Mouse (Mus musculus) colon, adult 2 months (tissue): ENCODE results near the gene Sct. TPM values are rescaled to one million over a fixed set of nuclear protein-coding genes. Genes with fewer than 3 reads are reported as not detected.

Experiments used
- polyA plus RNA-seq: library from polyadenylated mRNA; depleted of rRNA; stranded (reverse); fragments of >200 nt; gene quantifications from 2 replicates; pipeline ENCODE4 v1.2.3, GENCODE M21; 2012; rRNA removed

The Sct gene
- 105 and 193 TPM in 2 replicates for polyA plus RNA-seq

GRCm38 (mm10) chr7:141278766-141279590, at the start of gene Sct:
Gene Sct (minus strand): TSS chr7:141279133.

GRCm38 (mm10) chr7:141327469-141328372, 48.8 kb upstream of the Sct start, which contains the start of the genes Deaf1 and Tmem80:
Gene Deaf1 (minus strand): TSS chr7:141327690.
Gene Tmem80 (plus strand): TSS chr7:141327739.

GRCm38 (mm10) chr7:141291921-141292582, 13.1 kb upstream of the Sct start, which contains the start of gene Drd4:
Gene Drd4 (plus strand): TSS chr7:141292006.

GRCm38 (mm10) chr7:141276546-141276945, 2.4 kb downstream of the Sct start, which contains the start of gene Cdhr5:
Gene Cdhr5 (minus strand): TSS chr7:141276786.

GRCm38 (mm10) chr7:141265739-141266561, 13.0 kb downstream of the Sct start, which contains the start of gene Irf7:
Gene Irf7 (minus strand): TSS chr7:141266481.

Other genes with a start within 250 kb of the Sct start
- gene B4galnt4, start 218.0 kb downstream of the Sct start, polyA plus RNA-seq, result 3.7 and 5.0 TPM in 2 replicates
- 141 and 148 TPM in 2 replicates for gene Pkp3, start 200.9 kb downstream of the Sct start, polyA plus RNA-seq
- 41.9 and 54.5 TPM in 2 replicates for gene Sigirr, start 178.6 kb downstream of the Sct start, polyA plus RNA-seq
- 60.4 and 80.5 TPM in 2 replicates for gene Ano9, start 161.3 kb downstream of the Sct start, polyA plus RNA-seq
- 29.2 and 32.7 TPM in 2 replicates for gene Ptdss2, start 156.8 kb downstream of the Sct start, polyA plus RNA-seq
- 140 and 158 TPM in 2 replicates for gene Rnh1, start 106.3 kb downstream of the Sct start, polyA plus RNA-seq
- gene Hras, start 85.1 kb downstream of the Sct start, polyA plus RNA-seq, result 86.0 and 86.1 TPM in 2 replicates
- 11.4 and 11.6 TPM in 2 replicates for gene Lrrc56, start 85.0 kb downstream of the Sct start, polyA plus RNA-seq
- gene Lmntd2, start 65.1 kb downstream of the Sct start, polyA plus RNA-seq, result 11.8 and 12.9 TPM in 2 replicates
- gene Rassf7, start 63.3 kb downstream of the Sct start, polyA plus RNA-seq, result 224 and 235 TPM in 2 replicates
- gene Phrf1, start 50.3 kb downstream of the Sct start, polyA plus RNA-seq, result 20.1 and 28.0 TPM in 2 replicates
- 200 and 285 TPM in 2 replicates for gene Irf7, start 12.7 kb downstream of the Sct start, polyA plus RNA-seq
- 405 and 478 TPM in 2 replicates for gene Cdhr5, start 2.3 kb downstream of the Sct start, polyA plus RNA-seq
- gene Drd4, start 12.9 kb upstream of the Sct start, polyA plus RNA-seq, result 0.13 and 0.29 TPM in 2 replicates
- 21.1 and 26.0 TPM in 2 replicates for gene Deaf1, start 48.6 kb upstream of the Sct start, polyA plus RNA-seq
- 22.3 and 31.1 TPM in 2 replicates for gene Tmem80, start 48.6 kb upstream of the Sct start, polyA plus RNA-seq
- gene Eps8l2, start 59.7 kb upstream of the Sct start, polyA plus RNA-seq, result 257 and 334 TPM in 2 replicates
- gene Taldo1, start 113.1 kb upstream of the Sct start, polyA plus RNA-seq, result 262 and 282 TPM in 2 replicates
- gene Gatd1, start 135.0 kb upstream of the Sct start, polyA plus RNA-seq, result 61.5 and 75.6 TPM in 2 replicates
- 2.0 and 2.2 TPM in 2 replicates for gene Cend1, start 150.4 kb upstream of the Sct start, polyA plus RNA-seq
- gene Slc25a22, start 158.8 kb upstream of the Sct start, polyA plus RNA-seq, result 65.1 and 72.7 TPM in 2 replicates
- 11.9 and 14.2 TPM in 2 replicates for gene Pidd1, start 164.9 kb upstream of the Sct start, polyA plus RNA-seq
- gene Rplp2, start 168.2 kb upstream of the Sct start, polyA plus RNA-seq, result 439 and 527 TPM in 2 replicates
- 212 and 220 TPM in 2 replicates for gene Pnpla2, start 176.1 kb upstream of the Sct start, polyA plus RNA-seq
- 147 and 153 TPM in 2 replicates for gene Cracr2b, start 182.0 kb upstream of the Sct start, polyA plus RNA-seq
- 370 and 431 TPM in 2 replicates for gene Cd151, start 188.3 kb upstream of the Sct start, polyA plus RNA-seq
- gene Polr2l, start 196.0 kb upstream of the Sct start, polyA plus RNA-seq, result 27.1 and 30.2 TPM in 2 replicates
- 30.1 and 34.6 TPM in 2 replicates for gene Tspan4, start 196.1 kb upstream of the Sct start, polyA plus RNA-seq